Mouse (Mus musculus): ENCODE results near the gene Nptn.
A peak's percentile ranks its signal among the peaks of the same experiment; 100 is the strongest.

Nptn gene

DNA sequence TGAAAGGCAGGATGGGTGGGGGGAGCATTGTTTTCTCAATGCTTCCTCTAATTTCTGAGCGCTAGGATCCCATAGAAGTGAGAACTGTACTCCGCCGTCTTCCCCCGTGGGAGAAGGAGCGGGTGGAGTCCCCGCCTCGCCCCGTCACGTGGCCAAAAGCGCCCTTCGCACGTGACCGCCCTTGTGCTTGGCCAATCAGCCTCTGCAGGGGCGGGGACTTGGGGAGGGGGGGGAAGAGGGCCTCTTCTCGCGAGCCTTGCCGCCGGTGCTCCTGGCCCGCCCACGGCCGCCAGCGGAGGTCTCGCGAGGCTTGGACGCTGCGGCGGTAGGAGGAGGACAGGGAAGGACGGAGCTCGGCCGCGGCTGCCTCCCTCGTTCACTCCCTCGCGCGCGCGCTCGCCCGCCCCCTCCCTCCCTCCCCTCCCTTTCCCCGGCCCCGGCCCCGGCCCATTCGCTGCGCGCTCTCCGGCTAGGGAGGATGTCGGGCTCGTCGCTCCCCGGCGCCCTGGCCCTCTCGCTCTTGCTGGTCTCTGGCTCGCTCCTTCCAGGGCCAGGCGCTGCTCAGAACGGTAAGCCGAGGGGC, at the start of gene Nptn:
Nptn (plus strand) TSS at position 283 of the 583 bp plus-strand sequence.
- peak; percentile 97 for DNase-seq (ENCODE audit: low read depth, low spot score)

DNA sequence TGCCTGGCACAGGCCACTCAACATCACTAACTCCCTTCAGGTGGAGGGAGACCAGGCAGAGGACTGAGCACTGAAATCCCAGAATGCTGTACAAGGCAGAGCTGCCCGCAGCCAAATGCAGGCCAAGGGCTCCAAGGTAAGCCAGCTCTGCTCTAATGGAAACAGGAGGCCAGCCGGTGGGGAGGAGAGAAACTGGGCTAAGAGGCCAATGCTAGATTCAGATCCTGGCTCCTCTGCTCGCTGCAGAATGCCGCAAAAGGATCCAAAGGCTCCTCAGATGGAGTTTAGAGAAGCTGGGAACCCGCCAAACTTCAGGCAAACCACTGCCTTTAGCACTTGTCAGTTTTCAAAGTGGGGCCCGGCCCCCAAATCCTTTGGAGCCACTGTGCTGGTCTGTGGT, 48.7 kb upstream of the Nptn start:
- DNase-seq (ENCODE audit: low read depth, low spot score) = no peak

DNA sequence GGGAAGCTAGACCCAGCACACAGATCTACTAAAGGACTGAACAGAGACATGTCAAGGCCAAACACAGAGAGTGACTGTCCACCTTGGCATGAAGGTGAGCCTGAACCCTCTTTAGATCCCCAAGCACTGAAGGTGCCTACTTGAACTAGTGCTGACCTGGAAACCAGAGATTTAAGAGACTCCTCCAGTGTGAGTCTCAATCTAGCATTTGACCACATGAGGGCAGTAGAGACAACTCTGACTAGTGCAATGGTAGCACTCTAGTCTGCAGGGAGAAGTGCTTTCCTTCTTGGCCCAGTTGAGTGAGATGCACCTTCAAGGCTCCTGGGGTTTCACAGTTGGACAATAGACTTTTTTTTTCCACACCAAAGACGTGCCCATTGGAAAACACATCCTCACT, 47.3 kb upstream of the Nptn start:
- DNase-seq (ENCODE audit: low read depth, low spot score) = peak; percentile 84

DNA sequence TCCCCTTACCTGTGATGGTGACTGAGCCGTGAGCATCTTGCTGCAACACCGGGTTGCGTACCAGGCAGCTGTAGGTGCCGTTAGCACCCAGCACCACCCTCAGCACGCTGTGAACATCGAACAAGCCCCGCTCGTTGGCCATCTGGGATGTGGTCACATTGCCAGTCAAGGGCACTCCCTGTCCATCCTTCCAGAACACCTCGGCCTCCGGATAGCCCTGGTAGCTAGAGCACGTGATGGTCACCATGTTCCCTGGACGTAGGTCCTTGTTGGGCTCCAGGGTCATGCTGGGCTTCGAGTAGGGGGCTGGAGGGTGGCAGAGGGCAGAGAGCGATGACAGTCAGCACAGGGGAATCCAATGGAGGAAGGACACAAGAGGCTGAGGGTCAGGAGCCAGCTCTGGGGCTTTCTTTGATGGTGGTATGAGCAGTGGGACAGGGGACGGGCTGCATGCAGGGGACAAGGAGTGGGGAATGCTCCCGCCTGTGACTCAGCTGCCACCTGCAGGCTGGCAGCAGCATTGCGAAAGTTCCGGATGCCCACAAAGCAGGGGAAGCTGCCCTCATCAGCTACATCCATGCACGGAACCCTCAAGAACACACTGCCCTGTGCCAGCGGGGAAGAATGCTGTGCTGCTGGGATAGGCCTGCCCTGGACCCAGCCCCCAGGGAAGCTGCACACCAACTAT, 46.4 kb upstream of the Nptn start:
- DNase-seq (ENCODE audit: low read depth, low spot score) = peak; percentile 54

DNA sequence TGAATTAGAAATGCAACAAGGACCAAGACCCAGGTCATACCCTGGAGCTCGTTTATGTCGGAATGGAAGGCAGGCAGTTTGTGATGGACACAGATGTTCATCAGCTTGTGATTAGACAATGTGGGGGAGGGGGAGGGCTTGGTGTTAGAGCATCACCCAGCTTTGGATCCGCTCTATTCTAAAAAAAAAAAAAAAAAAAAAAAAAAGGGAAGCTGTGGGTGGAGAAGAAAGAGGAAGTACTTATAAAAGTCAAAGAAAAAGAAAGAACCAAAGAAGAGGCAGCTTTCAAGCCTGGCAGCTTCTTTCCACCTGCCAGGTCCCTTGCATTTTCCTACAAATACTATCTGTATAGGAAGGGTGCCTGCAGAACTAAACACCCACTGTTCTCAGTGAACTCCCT, 44.3 kb upstream of the Nptn start:
- no peak for DNase-seq (ENCODE audit: low read depth, low spot score)

DNA sequence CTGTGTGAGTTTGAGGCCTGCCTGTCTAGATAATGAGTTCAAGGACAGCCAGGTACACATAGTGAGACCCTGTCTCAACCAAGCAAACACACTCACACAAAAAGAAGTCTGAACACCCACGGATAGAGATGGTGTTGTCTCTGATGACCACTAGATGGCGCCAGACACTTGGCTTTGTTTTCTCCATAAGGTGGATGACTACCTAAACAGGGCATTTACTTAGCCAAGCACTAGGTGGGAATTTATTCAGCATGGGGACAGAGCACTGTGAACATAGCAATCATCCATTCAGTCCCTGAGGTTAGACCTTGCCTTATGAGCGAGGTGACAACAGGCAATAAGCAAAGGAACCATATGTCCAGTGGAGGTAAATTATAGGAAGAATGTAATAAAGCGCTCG, 42.2 kb upstream of the Nptn start:
- DNase-seq (ENCODE audit: low read depth, low spot score) = peak; percentile 86

DNA sequence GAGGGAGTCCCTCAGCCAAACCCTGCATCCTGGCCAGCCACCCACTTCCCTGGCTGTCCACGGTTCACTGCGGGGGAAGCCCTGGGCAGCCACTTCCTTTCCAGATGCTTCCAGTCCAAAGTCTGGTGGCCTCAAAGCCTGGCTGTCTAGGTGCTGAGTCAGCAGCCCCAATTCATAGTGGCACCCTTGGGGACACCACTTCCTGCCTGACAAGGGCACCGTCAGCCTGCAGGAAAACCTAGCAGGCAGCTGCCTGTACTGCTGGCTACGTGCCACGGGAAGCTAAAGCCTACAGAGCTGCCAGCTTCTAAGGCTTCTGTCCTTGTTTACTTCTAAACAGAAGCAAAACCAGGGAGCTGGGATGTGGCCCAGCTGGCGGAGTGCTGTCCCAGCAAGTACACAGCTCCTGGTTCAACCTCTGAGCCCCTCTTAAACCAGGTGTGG, 40.1 kb upstream of the Nptn start:
- no peak for DNase-seq (ENCODE audit: low read depth, low spot score)

DNA sequence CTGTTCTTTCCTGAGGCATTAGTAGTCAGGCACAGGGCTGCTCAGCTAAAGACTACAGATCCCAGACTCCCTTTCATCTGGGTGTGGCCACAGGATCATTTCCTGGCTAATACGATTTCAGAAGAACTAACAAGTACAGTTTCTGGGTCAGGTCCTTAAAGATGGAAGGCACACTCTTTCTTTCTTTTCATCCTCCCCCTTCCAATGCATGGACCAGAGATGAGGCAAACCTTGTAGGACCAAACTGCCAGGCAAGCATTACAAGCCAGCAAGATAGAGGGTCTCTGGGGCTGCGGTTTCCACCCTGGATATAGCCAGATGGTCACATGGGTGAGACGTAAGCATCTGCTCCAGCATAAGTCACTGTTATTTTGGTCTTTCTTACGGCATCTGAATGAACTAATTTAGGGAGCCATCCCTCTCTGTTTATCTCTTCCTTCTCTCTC, 37.1 kb upstream of the Nptn start:
- peak; percentile 31 for DNase-seq (ENCODE audit: low read depth, low spot score)

DNA sequence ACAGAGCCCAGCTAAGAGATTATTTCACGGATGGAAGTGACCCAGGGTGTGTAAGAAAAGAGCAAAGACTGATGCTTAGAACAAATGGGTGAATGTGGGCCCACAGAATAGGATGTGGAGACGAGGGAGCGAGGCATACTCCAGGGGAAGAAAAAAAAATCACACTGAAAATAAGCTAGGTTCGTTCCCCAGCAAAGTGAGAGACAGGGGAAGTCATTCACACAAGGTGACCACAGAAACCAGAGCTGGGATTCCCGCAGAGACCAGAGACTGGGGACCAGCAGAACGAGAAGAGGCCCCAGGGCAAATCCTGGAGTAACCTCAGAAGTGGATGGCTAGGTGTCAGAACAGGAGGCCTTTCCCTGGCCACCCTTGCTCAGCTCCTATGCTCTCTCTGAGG, 36.6 kb upstream of the Nptn start:
- DNase-seq (ENCODE audit: low read depth, low spot score) = no peak

DNA sequence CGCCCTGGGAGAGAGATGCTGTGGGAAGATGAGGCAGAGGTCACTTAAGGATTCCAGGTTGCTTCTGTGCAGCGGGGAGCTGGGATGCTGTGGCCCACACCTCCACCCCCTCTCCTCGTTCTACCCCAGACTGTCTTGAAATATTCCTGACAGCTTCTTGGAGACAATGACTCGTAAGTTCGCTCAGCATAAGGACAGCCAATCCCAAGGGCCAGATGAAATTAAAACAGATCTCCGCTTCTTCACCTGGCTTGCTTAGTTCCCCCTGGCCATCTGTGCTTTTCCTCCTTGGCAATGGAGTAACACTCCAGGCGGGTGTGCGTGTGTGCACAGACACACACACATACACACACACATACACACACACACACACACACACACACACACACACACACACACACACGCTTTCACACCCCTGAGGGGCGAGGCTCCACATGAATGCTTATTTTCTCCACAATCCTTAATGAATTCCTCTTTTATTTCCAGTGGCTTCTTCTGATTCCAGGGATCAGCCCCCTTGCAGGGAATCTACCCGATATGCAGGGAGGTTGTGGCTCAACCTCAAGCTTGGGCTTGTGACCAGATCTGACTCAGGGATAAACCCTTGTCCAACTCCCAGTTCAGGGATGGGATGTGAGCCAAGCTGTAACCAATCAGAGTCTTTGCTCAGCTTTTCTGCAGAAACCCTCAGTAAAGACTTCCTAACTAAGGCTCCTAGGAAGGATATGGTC, 35.2 kb upstream of the Nptn start:
- no peak for DNase-seq (ENCODE audit: low read depth, low spot score)

DNA sequence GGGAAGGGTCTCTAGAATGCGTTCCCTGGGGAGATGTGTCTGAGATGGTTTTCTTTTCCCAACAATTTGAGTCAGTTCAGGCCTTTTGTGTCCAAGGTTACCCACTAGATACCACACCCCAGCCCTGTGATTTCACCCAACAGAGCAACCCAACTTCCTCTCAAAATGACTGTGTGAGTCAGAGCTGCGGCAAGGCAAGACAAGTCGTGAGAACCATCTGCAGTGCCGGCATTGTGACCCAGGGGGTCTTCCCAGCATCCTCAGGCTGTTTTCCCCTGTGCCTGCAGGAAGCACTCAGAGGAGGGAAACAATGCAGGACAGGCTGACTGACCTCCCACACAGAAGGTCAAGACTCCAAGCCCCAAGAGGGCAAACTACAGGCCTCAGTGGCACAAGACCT, 33.1 kb upstream of the Nptn start:
- peak; percentile 40 for DNase-seq (ENCODE audit: low read depth, low spot score)

DNA sequence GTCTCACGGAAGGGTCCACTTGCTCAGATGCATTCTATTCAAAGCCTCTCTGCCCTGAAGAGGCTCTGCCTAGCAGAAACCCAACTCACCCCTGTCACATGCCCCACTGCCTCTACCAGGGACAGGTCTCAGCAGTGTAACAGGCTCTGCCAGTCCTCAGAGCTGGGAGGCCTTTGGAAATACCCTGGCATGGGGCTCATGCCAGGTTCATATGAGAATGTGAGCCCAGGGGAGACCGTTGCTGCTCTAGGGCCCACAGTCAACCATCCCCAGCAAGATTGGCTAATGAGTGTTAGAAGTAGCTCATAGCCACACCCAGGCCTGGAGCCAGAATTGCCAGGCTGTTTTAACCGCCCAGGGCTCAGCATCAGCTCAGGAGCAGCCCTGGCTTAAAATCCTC, 32.3 kb upstream of the Nptn start:
- no peak for DNase-seq (ENCODE audit: low read depth, low spot score)

DNA sequence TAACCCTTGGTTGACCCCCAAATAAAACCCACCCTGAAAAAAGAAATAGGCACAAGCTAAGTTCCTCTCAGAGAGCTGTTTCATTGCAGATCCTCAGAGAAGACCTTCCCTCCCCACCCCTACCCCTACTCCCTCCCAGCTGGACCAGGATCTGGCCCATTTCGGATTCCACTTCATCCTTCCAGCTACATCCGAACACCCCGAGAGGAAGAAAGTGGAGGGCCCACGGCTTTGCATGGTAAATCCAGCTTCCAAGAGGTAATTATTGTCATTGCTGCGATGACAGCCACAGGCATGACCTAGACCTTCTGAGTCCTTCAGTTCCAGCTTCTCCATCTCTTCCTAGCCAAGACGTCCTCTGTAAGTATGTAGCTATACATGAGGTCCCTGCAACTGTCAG, 31.1 kb upstream of the Nptn start:
- no peak for DNase-seq (ENCODE audit: low read depth, low spot score)

DNA sequence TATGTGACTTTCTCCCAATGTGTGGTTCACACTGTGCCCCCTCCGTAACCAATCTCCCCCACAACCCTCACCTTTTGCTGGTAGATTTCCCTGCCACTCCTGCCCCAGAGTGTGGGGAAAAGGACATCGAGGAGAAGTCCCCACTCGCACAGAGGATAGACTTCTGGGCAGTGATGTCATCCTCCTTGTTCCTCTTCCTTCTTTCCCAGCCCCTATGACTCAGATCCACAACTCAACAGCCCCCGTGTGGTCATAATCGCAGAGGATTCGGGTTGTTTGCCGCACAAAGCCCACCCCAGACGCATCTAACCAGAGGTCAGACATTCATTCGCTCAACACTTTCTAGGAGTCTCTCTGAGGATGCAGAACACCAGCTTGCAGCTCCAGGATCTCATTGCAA, 30.0 kb upstream of the Nptn start:
- no peak for DNase-seq (ENCODE audit: low read depth, low spot score)

DNA sequence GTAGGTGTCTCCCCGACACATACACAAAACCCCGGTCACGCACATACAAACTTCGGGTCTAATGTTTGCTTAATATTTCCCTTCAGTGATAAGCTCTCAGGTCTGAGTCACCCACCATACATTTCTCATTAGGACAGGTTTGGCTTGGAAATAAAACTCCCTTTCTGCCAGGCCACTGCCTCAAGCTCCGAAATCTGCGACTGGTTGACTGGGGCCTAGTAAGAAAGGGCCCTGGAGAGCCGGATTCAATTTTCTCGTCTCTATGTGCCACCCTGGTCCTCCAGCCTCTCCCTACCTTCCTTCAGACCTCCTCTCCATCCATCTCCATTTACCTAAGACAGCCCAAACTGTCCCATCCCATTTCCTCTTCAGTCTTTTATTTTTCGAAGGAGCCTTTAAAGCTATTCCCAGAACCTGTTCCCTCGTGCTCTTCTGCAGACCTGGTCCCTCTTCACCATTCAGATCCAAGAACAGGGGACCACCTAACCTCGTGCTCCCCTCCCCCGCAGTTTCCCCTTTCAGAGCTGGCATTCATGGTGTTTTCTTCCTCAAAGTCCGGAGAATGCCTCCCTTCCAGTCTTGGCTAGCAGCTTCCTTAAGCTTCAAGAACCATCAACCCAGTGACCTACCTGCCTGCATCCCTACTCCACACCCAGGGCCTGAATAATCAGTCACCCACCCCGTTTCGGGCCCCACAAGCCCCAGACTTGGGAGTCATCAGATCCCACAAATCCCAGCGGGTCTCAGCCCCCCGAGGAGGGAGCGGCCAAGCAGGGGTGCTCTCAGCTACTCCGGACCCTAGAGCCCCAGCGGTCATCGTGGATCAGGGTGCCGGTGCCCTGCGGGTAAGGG, 27.8 kb upstream of the Nptn start:
- no peak for DNase-seq (ENCODE audit: low read depth, low spot score)

DNA sequence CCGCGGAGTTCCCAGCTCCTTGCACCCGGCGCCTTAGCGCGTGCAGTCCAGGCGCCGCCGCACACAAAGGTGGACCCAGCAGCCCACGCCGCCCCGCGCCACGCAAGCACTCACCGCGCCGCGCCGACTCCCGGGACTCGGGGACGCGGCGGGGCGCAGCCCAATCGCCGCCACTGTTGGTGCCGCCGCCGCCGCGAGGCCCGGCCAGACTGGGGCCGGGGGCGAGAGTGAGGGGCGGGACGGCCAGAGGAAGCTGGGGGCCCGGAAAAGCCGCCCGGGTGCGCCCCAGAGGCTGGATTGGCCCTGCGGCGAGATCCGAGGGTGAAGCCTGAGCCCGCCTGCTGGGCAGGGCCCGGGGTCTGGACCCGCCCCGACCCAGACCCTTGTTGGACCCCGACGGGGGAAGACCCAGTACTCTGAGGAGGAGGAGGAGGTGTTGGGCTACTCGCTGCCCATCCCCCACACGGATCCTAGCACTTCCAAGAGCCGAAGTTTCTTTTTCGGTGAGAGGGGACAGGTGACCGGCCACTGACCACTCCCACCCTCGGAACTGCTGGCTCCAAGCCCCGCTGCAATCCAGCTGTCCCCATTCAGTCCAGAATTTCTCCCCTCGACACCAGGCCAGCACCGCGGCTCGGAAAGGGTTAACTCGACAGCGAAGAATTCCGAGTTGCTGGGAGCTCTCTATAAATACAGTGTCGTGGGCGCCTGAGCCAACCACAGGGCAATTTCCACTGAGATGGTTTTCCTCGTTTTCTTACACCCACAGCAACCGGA, 26.9 kb upstream of the Nptn start, which contains the start of gene Cd276:
Cd276 (minus strand) TSS at position 530 of the 777 bp plus-strand sequence.
- peak; percentile 42 for DNase-seq (ENCODE audit: low read depth, low spot score)

DNA sequence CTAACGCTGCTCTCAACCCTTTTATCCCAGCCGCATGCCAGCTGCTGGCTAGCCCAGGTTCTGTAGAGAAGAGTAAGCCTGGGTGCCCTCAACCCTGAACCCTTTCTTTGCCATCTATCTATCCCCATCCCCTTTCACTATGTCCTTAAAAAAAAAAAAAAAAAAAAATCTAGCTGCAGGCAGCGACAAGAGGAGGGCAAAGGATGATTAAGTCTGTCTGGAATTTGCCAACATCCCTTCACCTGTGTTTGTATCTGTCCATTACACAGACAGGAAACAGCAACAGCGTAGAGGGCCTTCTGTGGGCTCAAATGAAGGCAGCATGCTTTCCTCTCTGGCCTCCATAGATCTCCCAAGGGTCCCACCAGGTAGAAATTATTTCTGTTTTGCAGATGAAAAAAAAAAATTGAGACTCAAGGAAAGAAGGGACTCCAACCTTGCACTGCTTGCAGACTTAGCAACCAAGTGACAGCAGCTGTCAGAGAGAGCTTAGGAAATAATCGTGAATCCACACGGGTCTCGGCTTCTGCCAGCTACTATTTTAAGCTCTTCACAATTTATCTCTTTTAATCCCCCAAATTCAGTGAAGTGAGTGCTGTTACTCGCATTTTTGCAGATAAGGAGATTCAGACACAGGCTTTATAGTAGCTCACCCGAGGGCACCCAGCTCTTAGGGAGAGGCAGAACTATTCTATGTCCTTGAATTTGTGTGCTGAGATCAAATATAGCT, 26.2 kb upstream of the Nptn start:
- DNase-seq (ENCODE audit: low read depth, low spot score) = no peak

DNA sequence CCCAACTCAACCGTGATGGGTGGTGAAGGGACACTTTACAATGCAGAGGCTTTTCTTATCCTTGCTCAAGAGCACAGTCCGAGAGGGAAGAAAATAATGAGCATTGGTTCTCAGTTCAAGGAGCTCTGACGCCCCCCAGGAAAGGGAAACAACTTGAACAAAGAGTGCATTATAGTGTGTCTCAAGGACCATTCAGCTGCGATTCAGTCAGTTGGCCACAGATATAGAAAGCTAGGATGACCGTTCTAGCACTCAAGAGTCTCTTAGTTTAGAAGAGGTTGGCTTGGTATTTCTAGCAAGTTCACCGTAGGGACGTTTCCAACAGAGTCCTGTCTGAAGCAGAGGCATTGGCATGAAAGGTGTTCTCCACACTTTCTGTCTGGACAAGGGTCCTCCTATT, 25.4 kb upstream of the Nptn start:
- no peak for DNase-seq (ENCODE audit: low read depth, low spot score)

DNA sequence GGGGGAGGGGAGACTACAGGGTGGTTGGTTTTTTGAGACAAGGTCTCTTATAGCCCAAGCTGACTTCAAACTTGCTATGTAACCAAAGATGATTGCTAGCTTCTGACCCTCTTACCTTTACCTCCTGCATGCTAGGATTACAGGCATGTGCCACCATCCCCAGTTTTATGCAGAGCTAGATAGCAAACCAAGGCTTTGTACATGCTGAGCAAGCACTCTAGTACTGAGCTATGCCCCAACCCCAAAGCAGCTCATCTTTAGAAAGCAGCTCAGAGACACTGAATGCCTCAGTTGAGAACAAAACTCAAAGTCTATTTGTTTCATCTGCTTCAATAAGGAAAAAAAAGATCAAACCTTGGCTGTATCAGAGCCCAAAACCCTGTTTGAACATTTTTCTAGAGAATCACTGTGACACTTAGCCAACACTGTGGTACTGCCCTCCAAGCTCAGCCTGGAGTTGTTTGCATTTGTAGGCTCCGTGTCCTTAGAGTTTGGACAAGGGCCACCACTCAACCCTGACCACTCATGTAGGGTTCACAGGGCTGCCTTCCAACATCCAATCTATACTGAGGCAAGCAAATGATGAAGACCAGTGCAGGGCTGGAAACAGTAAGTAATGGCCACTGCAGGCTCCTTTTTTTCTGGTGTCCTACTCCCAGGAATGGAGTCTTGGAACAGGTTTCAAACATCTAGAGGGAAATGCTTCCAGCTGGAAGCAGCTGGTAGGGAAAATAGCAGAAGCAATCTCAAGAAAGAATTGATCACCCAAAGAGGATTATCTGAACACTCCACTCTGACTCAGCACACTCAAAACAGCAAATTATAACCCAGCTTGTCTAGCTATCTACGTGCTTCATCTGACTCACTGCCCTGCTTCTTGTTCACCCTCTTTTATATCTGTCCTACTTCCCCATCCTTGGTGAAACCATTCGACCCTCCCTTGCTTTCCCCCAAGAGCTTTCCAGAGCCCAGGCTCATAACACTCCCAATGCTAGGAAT, 24.3 kb upstream of the Nptn start:
- DNase-seq (ENCODE audit: low read depth, low spot score) = no peak
